Mouse (Mus musculus) ES-E14 (cell line): ENCODE measurements around the gene Gramd1a. TPM values are rescaled to one million over a fixed set of nuclear protein-coding genes. Genes with fewer than 3 reads are reported as not detected.

Experiments used
- DNase-seq: peaks from one replicate; pipeline ENCODE4 v3.0.0-alpha.2; 2013; ENCODE audit warnings: low read depth, low spot score
- H3K27ac ChIP-seq: 2 replicates; pipeline ENCODE4 v1.5.1; 2012; ENCODE audit warnings: low read depth, mild to moderate bottlenecking, low read length, moderate library complexity, mixed read lengths; ENCODE audit not compliant: poor library complexity, insufficient read depth, severe bottlenecking
- H3K36me3 ChIP-seq: 2 replicates; pipeline ENCODE4 v1.6.1; 2012; ENCODE audit warnings: mild to moderate bottlenecking, low read length, moderate library complexity, mixed read lengths; ENCODE audit not compliant: control insufficient read depth, poor library complexity, insufficient read depth, severe bottlenecking
- H3K4me1 ChIP-seq, 2 experiments: fragments of 150-350 bp in 1 of 2; sonication (generic) in 1 of 2; 2 replicates each; pipeline ENCODE4 v1.6.1; 2012; ENCODE audit warnings: low read length in 2 of 2, mild to moderate bottlenecking in 1 of 2, mixed read lengths in 1 of 2; ENCODE audit not compliant: control insufficient read depth in 2 of 2, insufficient read depth in 2 of 2, poor library complexity in 1 of 2
- H3K4me3 ChIP-seq, 2 experiments: fragments of 150-350 bp in 1 of 2; sonication (generic) in 1 of 2; 2 replicates each; pipeline ENCODE4 v1.5.1; 2012; ENCODE audit warnings: low read length in 2 of 2, low read depth in 1 of 2, mild to moderate bottlenecking in 1 of 2, mixed read lengths in 1 of 2; ENCODE audit not compliant: insufficient read depth in 1 of 2, poor library complexity in 1 of 2, severe bottlenecking in 1 of 2
- H3K9ac ChIP-seq: 2 replicates; pipeline ENCODE4 v1.6.1; 2012; ENCODE audit warnings: low read depth, mild to moderate bottlenecking, low read length, mixed read lengths; ENCODE audit not compliant: poor library complexity, insufficient read depth, severe bottlenecking
- H3K9me3 ChIP-seq: fragments of 150-350 bp; sonication (generic); 2 replicates; pipeline ENCODE4 v1.6.1; 2012; ENCODE audit warnings: low read depth, mild to moderate bottlenecking, low read length; ENCODE audit not compliant: control insufficient read depth, insufficient read depth
- CHD2 ChIP-seq: IDR thresholded peaks from 2 replicates; pipeline ENCODE4 v1.6.1; 2014; ENCODE audit warnings: mild to moderate bottlenecking, low read depth, low read length, inconsistent platforms
- HCFC1 ChIP-seq: IDR thresholded peaks from 2 replicates; pipeline ENCODE4 v1.6.1; 2012; ENCODE audit warnings: low read length, inconsistent platforms, borderline replicate concordance; ENCODE audit not compliant: insufficient read depth
- MAFK ChIP-seq: IDR thresholded peaks from 2 replicates; pipeline ENCODE4 v1.6.1; 2014; ENCODE audit warnings: mild to moderate bottlenecking, low read depth, low read length, inconsistent platforms; ENCODE audit not compliant: insufficient read depth
- ZC3H11A ChIP-seq: IDR thresholded peaks from 2 replicates; pipeline ENCODE4 v1.6.1; 2012; ENCODE audit warnings: low read depth, mild to moderate bottlenecking, inconsistent platforms, low read length, borderline replicate concordance
- ZNF384 ChIP-seq: IDR thresholded peaks from 2 replicates; pipeline ENCODE4 v1.6.1; 2012; ENCODE audit warnings: low read depth, low read length, inconsistent platforms
- in situ Hi-C, 2 experiments: fragments of 600-800 bp; cut with MboI; formaldehyde crosslinking; loops; one replicate each; pipeline ENCODE4 v1.15.1; 2025; ENCODE audit warnings: low sequenced_read_pairs in 2 of 2, inconsistent platforms in 1 of 2; ENCODE audit not compliant: unreplicated experiment in 2 of 2
- total RNA-seq: library from RNA; depleted of rRNA; stranded (reverse); fragments of 300-350 nt; gene quantifications from 2 replicates; pipeline ENCODE4 v1.2.3, GENCODE M21; 2012

The Gramd1a gene
- total RNA-seq, 1 experiment: 44.2 TPM

DNA sequence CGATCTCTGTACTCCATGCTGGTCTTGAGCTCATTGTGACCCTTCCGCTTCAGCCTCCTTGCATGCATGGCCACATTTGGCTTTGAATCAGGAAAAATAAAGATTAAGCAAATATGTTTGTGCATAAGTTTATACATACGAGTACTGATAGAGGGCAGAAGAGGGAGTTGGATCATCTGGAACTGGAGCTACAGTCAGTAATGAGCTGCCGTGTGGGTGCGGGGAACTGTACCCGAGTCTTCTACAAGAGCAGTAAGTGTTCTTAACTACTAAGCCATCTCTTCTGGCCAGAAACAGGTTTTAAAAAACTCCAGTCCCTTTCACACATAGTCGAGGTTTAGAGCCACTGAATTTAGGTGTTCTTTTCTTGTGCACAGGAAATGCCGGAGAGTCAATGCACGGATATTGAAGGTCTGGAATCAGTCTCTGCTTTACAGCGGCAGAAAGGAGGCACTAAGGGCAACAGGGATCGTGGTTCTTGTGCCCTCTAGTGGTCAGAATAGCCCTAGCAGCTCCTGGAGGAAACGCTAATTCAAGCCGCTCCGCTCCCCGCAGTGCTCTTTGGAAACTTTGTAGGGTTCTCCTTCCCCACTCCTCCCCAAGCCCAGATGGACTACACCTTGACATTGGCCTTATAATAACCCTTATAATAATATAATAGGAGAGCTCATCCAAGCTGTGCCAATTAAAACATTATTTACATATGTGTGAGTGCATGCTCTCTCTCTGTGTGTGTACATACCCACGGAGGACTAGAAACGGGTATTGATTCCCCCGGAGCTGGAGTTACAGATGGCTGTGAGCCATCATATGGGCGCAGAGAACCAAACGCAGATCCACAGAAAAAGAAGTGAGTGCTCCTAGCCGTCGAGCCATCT, 21.4 kb upstream of the Gramd1a start:
- in situ Hi-C loops: no loop called here
- H3K4me3 ChIP-seq: peak overlapping the region in 1 of 2 experiments; percentile 51; a peak in 2 of 4 replicates
- no peaks in the 10 kb centered on the region for H3K9me3 ChIP-seq

DNA sequence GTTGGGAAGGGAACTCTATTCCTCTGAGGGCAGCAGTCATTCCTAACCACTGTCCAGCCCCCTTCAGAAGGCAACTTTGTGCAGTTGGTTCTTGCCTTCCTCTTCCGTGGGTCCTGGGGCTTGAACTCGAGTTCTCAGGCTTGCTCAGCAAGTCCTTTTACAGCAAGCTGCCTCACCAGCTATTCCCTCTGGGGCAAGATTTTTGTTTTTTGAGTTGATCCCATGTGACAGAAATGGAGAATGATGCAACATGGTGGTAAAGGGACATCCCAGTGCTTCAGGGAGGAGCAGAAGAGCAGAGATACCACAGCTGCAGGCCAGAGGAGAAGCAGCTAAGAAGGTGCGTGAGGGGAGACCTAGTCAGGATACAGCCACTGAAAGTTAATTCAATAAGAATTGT, 19.4 kb upstream of the Gramd1a start:
- H3K27ac ChIP-seq: no peak overlapping the region
- in situ Hi-C loops: no loop called here
- H3K9ac ChIP-seq: no peak overlapping the region
- H3K36me3 ChIP-seq: no peaks in the 10 kb centered on the region
- DNase-seq: no peak
- H3K4me3 ChIP-seq: no peak overlapping the region
- no peaks in the 10 kb centered on the region for H3K9me3 ChIP-seq
- TF ChIP-seq ZNF384 (no peak), CHD2 (no peak), MAFK (no peak), ZC3H11A (no peak), HCFC1 (no peak)
- H3K4me1 ChIP-seq: peaks cover 0 to 4% of the 10 kb centered on the region in 2 experiments; a peak in 1 of 4 replicates

More for the DNA sequence above, 21.4 kb upstream of the Gramd1a start:
- peak; percentile 61; the same call in 1 of the 2 replicates for TF ChIP-seq ZC3H11A
- no peak for TF ChIP-seq CHD2
- no peaks in the 10 kb centered on the region for H3K36me3 ChIP-seq
- no peak overlapping the region for H3K27ac ChIP-seq
- DNase-seq: no peak
- H3K9ac ChIP-seq: no peak overlapping the region
- H3K4me1 ChIP-seq: peaks cover 0 to 4% of the 10 kb centered on the region in 2 experiments; a peak in 1 of 4 replicates

DNA sequence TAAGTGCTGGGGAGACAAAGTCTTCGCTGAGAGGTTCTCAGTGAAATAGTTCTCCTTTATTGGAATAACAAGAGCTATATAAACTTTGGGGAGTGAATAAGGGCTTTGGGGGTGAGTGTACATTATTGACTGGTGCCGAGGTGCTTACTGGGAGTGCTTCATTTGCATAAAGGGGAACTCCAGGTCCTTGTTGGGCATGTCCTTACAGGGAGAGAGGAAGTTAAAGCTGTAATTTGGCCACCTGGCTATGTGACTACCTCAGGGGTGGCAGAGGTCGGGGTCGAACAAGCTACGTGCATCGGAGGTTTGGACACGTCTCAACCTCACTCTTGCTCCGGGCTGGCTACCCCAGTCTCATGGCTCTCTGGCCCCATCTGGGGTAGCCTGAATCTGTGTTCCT, 18.8 kb upstream of the Gramd1a start:
- Histone ChIP-seq H3K9me3 (no peaks in the 10 kb centered on the region), H3K36me3 (no peaks in the 10 kb centered on the region), H3K4me1 (peaks cover 0 to 4% of the 10 kb centered on the region in 2 experiments; a peak in 1 of 4 replicates), H3K27ac (no peak overlapping the region), H3K9ac (no peak overlapping the region), H3K4me3 (0 out of 4 replicates have a peak overlapping the region, but pooled peaks of 1 of the 2 experiments have one; percentile 12)
- TF ChIP-seq CHD2: no peak
- no peak for TF ChIP-seq ZC3H11A
- TF ChIP-seq ZNF384: no peak
- no peak for TF ChIP-seq MAFK
- no peak for TF ChIP-seq HCFC1
- DNase-seq: no peak
- in situ Hi-C loops: no loop called here

GRCm38 (mm10) chr7:31172238-31172637, 16.5 kb upstream of the Gramd1a start:
- Histone ChIP-seq H3K9me3 (no peaks in the 10 kb centered on the region), H3K4me1 (peaks cover 0 to 8% of the 10 kb centered on the region in 2 experiments; a peak in 1 of 4 replicates), H3K27ac (no peak overlapping the region), H3K4me3 (no peak overlapping the region), H3K9ac (no peak overlapping the region), H3K36me3 (no peaks in the 10 kb centered on the region)
- TF ChIP-seq ZC3H11A: peak; percentile 17; the same call in 1 of the 2 replicates
- no peak for TF ChIP-seq CHD2
- no peak for TF ChIP-seq ZNF384
- DNase-seq: no peak
- in situ Hi-C loops: no loop called here

DNA sequence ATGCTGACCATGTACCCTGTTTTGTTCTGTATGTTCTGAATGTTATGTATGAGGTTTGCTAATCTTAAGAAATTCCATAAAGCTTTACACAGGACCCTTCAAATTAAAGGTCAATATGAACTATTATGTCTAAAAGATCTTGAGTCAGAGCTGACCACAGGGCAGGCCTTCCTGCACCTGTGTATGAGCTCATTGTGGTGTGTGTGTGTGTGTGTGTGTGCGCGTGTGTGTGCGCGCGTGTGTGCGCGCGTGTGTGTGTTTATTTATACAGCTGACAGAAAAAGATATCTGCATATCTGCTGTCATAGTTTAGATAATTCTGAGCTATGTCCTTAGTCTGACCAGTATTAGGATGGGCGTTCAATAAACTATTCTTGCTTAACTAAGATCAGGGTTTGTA, 14.8 kb upstream of the Gramd1a start:
- in situ Hi-C loops: no loop called here
- TF ChIP-seq ZNF384 (no peak), HCFC1 (no peak), CHD2 (no peak), MAFK (no peak)
- no peaks in the 10 kb centered on the region for H3K36me3 ChIP-seq
- H3K9me3 ChIP-seq: no peaks in the 10 kb centered on the region
- H3K9ac ChIP-seq: no peak overlapping the region
- H3K4me3 ChIP-seq: no peak overlapping the region
- H3K4me1 ChIP-seq: peaks cover 0 to 8% of the 10 kb centered on the region in 2 experiments; a peak in 1 of 4 replicates
- H3K27ac ChIP-seq: no peak overlapping the region
- no peak for DNase-seq
